Mouse (Mus musculus): ENCODE measurements around the gene Spin2f.
"Not testable (repeated sequence)": the region's sequence is repeated elsewhere in the genome, so short reads cannot be mapped to it uniquely, and the experiment has no call there.

Gene Spin2f

GRCm38 (mm10) chrX:31253594-31253993, at the start of gene Spin2f:
Spin2f (plus strand) TSS chrX:31253894.
- not testable (repeated sequence) for DNase-seq

DNA sequence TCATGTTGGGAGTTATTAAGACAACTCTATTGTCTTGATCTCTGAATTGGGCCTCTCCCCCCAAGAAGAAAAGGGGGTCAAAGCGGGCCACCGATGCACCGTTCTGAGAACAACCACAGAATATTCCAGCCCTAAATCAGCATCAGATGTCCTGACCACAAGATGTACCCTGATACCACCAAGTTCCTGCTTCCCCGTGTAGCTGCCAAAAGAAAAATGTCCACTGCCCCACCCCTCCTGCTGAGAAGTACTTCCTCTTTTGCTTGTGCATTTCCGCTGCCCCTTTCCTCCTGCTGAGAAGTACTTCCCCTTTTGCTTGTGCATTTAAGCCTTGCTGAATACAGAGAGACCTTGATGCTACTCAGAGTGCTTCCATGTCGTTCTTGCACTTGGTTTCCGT, 41.6 kb upstream of the Spin2f start:
- DNase-seq = not testable (repeated sequence)

- DNase-seq = not testable (repeated sequence)
Measured at GRCm38 (mm10) chrX:31223536-31223935, 30.2 kb upstream of the Spin2f start.

GRCm38 (mm10) chrX:31235088-31235487, 18.6 kb upstream of the Spin2f start:
- not testable (repeated sequence) for DNase-seq

DNA sequence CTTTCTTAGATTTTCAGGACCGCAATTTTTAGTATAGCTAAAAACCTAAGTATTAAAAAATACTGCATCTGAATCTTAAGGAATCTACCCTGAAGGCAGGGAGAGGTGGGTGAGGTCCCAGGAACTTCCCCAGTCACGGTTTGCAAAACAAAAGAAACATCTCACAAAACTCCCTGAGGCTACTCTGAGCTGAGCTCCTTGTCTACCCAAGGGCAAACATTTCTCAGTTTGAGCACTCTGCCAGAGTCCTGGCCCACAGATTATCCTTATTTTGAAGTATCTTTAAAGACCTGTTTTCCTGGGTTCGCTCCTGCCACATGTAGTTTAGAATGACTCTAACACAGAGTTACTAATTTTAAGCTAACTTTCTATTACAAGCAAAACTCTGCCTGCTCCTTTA, 11.9 kb upstream of the Spin2f start:
- not testable (repeated sequence) for DNase-seq
